ENCODE assay signal across 14 mouse cellular contexts in genomic region chr14:22964796-22965660, GRCm38 (mm10).
DNase-seq lines count a peak whose midpoint lies in the region; ATAC-seq and TF ChIP-seq lines count a peak whose summit lies in the region.
"Had no signal": no experiment of that assay in that cellular context is flagged by ENCODE, and none has a peak within 500 bp of the region (broad histone marks: within the 10 kb centered on the region; RNA-seq: fewer than 3 reads in every experiment).

No protein-coding gene starts in this region.

- TF ChIP-seq CTCF in stomach, postnatal 0 days (IDR thresholded peaks at IDR 0.05; ENCODE audit: low read depth): no peak

- H3K4me3 ChIP-seq in hindbrain, embryonic 14.5 days (replicated peaks; ENCODE audit: low read length): no peak overlapping the region
- no peak overlapping the region for H3K4me3 ChIP-seq in hindbrain, embryonic 13.5 days
- H3K4me3 ChIP-seq in stomach, postnatal 0 days (ENCODE audit: low read depth, low read length): no peak overlapping the region
- no peak overlapping the region for H3K4me3 ChIP-seq in liver, embryonic 12.5 days
- H3K4me3 ChIP-seq: kidney, embryonic 15.5 days; left cerebral cortex, adult 2 months; liver, embryonic 13.5 days; neural tube, embryonic 15.5 days had no signal

- peak; percentile 53 for TF ChIP-seq EP300 in stomach, postnatal 0 days (optimal IDR thresholded peaks at IDR 0.05)

- ATAC-seq in hindbrain, embryonic 14.5 days (ENCODE audit: low FRiP score): no peak
- ATAC-seq in hindbrain, embryonic 13.5 days (ENCODE audit: low FRiP score): no peak
- peak; percentile 54; the same call in 1 of the 2 replicates for ATAC-seq in stomach, postnatal 0 days (ENCODE audit: low FRiP score, low TSS enrichment)
- no peak for ATAC-seq in liver, embryonic 12.5 days

- 0 out of 2 replicates have a peak, but pooled peaks cover 4% of the 10 kb centered on the region for H3K27me3 ChIP-seq in hindbrain, embryonic 14.5 days (ENCODE audit: control insufficient read depth, insufficient read depth, low read length)
- H3K27me3 ChIP-seq in hindbrain, embryonic 13.5 days: no peaks in the 10 kb centered on the region
- H3K27me3 ChIP-seq in stomach, postnatal 0 days (ENCODE audit: control insufficient read depth, insufficient read depth, low read length): no peaks in the 10 kb centered on the region
- H3K27me3 ChIP-seq in liver, embryonic 12.5 days (replicated peaks): no peaks in the 10 kb centered on the region
- H3K27me3 ChIP-seq: kidney, embryonic 15.5 days; liver, embryonic 13.5 days; neural tube, embryonic 15.5 days had no signal

- H3K36me3 ChIP-seq in hindbrain, embryonic 14.5 days (replicated peaks; ENCODE audit: control insufficient read depth, insufficient read depth): no peaks in the 10 kb centered on the region
- no peaks in the 10 kb centered on the region for H3K36me3 ChIP-seq in hindbrain, embryonic 13.5 days
- H3K36me3 ChIP-seq in stomach, postnatal 0 days (ENCODE audit: control insufficient read depth, insufficient read depth, low read length): no peaks in the 10 kb centered on the region
- no peaks in the 10 kb centered on the region for H3K36me3 ChIP-seq in liver, embryonic 12.5 days
- H3K36me3 ChIP-seq: kidney, embryonic 15.5 days; liver, embryonic 13.5 days; neural tube, embryonic 15.5 days had no signal

- WGBS in hindbrain, embryonic 14.5 days: 49% methylated on average over 9 of the region's 9 CpGs
- WGBS in hindbrain, embryonic 13.5 days: 49% methylated on average over 9 of the region's 9 CpGs
- WGBS in stomach, postnatal 0 days: 55% methylated on average over 9 of the region's 9 CpGs
- WGBS in liver, embryonic 12.5 days (ENCODE audit: insufficient replicate concordance): 66% methylated on average over 9 of the region's 9 CpGs

- DNase-seq in cerebellum, postnatal 10 days: peak; percentile 27 to 30
- DNase-seq in cerebellum, adult 18-20 months: no peak
- DNase-seq in hindbrain, embryonic 14.5 days (ENCODE audit: low spot score): peak; percentile 55
- DNase-seq in urinary bladder, postnatal 14 days (ENCODE audit: low spot score): peak; percentile 50
- DNase-seq in urinary bladder, postnatal 36 days (ENCODE audit: low spot score in 2 of 2): no peak
- no peak for DNase-seq in stomach, postnatal 0 days (ENCODE audit: low spot score)
- DNase-seq: cerebellum, adult 8-10 months; liver, embryonic 13.5 days had no signal

- H3K9me3 ChIP-seq in hindbrain, embryonic 14.5 days (ENCODE audit: control insufficient read depth, low read length): 0 out of 2 replicates have a peak, but pooled peaks cover 4% of the 10 kb centered on the region
- no peaks in the 10 kb centered on the region for H3K9me3 ChIP-seq in hindbrain, embryonic 13.5 days
- no peaks in the 10 kb centered on the region for H3K9me3 ChIP-seq in stomach, postnatal 0 days (ENCODE audit: control insufficient read depth, low read length)
- H3K9me3 ChIP-seq in liver, embryonic 12.5 days (replicated peaks): no peaks in the 10 kb centered on the region
- H3K9me3 ChIP-seq: kidney, embryonic 15.5 days; liver, embryonic 13.5 days; neural tube, embryonic 15.5 days had no signal

- no peak overlapping the region for H3K4me2 ChIP-seq in hindbrain, embryonic 14.5 days (replicated peaks)
- no peak overlapping the region for H3K4me2 ChIP-seq in hindbrain, embryonic 13.5 days
- H3K4me2 ChIP-seq in stomach, postnatal 0 days (replicated peaks; ENCODE audit: low read depth): no peak overlapping the region
- H3K4me2 ChIP-seq in liver, embryonic 12.5 days: no peak overlapping the region
- H3K4me2 ChIP-seq: kidney, embryonic 15.5 days; liver, embryonic 13.5 days; midbrain, embryonic 11.5 days; neural tube, embryonic 15.5 days had no signal

- no peak overlapping the region for H3K9ac ChIP-seq in hindbrain, embryonic 14.5 days
- no peak overlapping the region for H3K9ac ChIP-seq in hindbrain, embryonic 13.5 days
- no peak overlapping the region for H3K9ac ChIP-seq in stomach, postnatal 0 days (ENCODE audit: low read length)
- H3K9ac ChIP-seq in liver, embryonic 12.5 days: no peak overlapping the region
- H3K9ac ChIP-seq: kidney, embryonic 15.5 days; liver, embryonic 13.5 days; neural tube, embryonic 15.5 days had no signal

- H3K27ac ChIP-seq in hindbrain, embryonic 14.5 days: no peak overlapping the region
- no peak overlapping the region for H3K27ac ChIP-seq in hindbrain, embryonic 13.5 days
- peak overlapping the region; percentile 40 for H3K27ac ChIP-seq in stomach, postnatal 0 days (replicated peaks)
- H3K27ac ChIP-seq in liver, embryonic 12.5 days: no peak overlapping the region
- H3K27ac ChIP-seq: kidney, embryonic 15.5 days; left cerebral cortex, adult 2 months; liver, embryonic 13.5 days; neural tube, embryonic 15.5 days had no signal

- no peaks in the 10 kb centered on the region; the same call in 1 of the 2 replicates for H3K4me1 ChIP-seq in hindbrain, embryonic 14.5 days (replicated peaks; ENCODE audit: control insufficient read depth, insufficient read depth, low read length)
- peaks cover 5% of the 10 kb centered on the region; the same call in 1 of the 2 replicates for H3K4me1 ChIP-seq in hindbrain, embryonic 13.5 days (replicated peaks)
- no peaks in the 10 kb centered on the region for H3K4me1 ChIP-seq in stomach, postnatal 0 days (replicated peaks; ENCODE audit: control insufficient read depth, insufficient read depth)
- H3K4me1 ChIP-seq in liver, embryonic 12.5 days: no peaks in the 10 kb centered on the region
- H3K4me1 ChIP-seq: liver, embryonic 13.5 days; neural tube, embryonic 15.5 days had no signal

Comparison
In these comparisons a context has a peak if more than half of its experiments do, and no peak if none do; other contexts are left out.
1. DNase-seq: peak in cerebellum, postnatal 10 days (2 of 2), hindbrain, embryonic 14.5 days (single experiment) and urinary bladder, postnatal 14 days (single experiment); none in cerebellum, adult 18-20 months (0 of 2), urinary bladder, postnatal 36 days (0 of 2) and stomach, postnatal 0 days (single experiment).